Mouse (Mus musculus): Measurements from ENCODE around the gene Bbc3. TPM values are rescaled to one million over a fixed set of nuclear protein-coding genes. Genes with fewer than 3 reads are reported as not detected.
A peak's percentile ranks its signal among the peaks of the same experiment; 100 is the strongest.

The Bbc3 gene
- polyA plus RNA-seq, 1 experiment from 2014 or later, result 10.3 TPM

- Histone ChIP-seq H3K27ac (no peak overlapping the region), H3K27me3 (no peaks in the 10 kb centered on the region), H3K4me1 (peaks cover 27% of the 10 kb centered on the region), H3K9me3 (no peaks in the 10 kb centered on the region), H3K36me3 (peaks cover 46% of the 10 kb centered on the region), H3K4me2 (no peak overlapping the region), H3K9ac (no peak overlapping the region), H3K4me3 (no peak overlapping the region)
- no peak for ATAC-seq (ENCODE audit: borderline replicate concordance, extremely low read depth, low FRiP score, low TSS enrichment)
- WGBS, result 80% methylated on average over 10 of the region's 10 CpGs
These were observed 33.0 kb upstream of the Bbc3 start for GRCm38 (mm10) chr7:16274922-16275890.

GRCm38 (mm10) chr7:16280721-16281120 lies 27.5 kb upstream of the Bbc3 start:
- Histone ChIP-seq H3K9me3 (no peaks in the 10 kb centered on the region), H3K27ac (no peak overlapping the region), H3K4me3 (no peak overlapping the region), H3K4me2 (no peak overlapping the region), H3K9ac (no peak overlapping the region), H3K36me3 (peaks cover 77% of the 10 kb centered on the region), H3K27me3 (no peaks in the 10 kb centered on the region), H3K4me1 (peaks cover 12% of the 10 kb centered on the region; the same call in 1 of the 2 replicates)
- no peak for ATAC-seq (ENCODE audit: borderline replicate concordance, extremely low read depth, low FRiP score, low TSS enrichment)
- WGBS, result 84% methylated on average over 11 of the region's 11 CpGs

GRCm38 (mm10) chr7:16282334-16282733 lies 25.9 kb upstream of the Bbc3 start:
- H3K9ac ChIP-seq, result no peak overlapping the region
- H3K4me3 ChIP-seq, result no peak overlapping the region
- no peak overlapping the region for H3K4me2 ChIP-seq
- no peak overlapping the region for H3K27ac ChIP-seq
- no peaks in the 10 kb centered on the region for H3K9me3 ChIP-seq
- WGBS, result 90% methylated on average over 13 of the region's 13 CpGs
- H3K36me3 ChIP-seq, result peaks cover 61% of the 10 kb centered on the region
- no peaks in the 10 kb centered on the region for H3K27me3 ChIP-seq
- no peak for ATAC-seq (ENCODE audit: borderline replicate concordance, extremely low read depth, low FRiP score, low TSS enrichment)
- H3K4me1 ChIP-seq, result peaks cover 13% of the 10 kb centered on the region; the same call in 1 of the 2 replicates

- 91% methylated on average over 8 of the region's 8 CpGs for WGBS
- Histone ChIP-seq H3K4me2 (no peak overlapping the region), H3K27ac (no peak overlapping the region), H3K4me3 (no peak overlapping the region), H3K36me3 (peaks cover 48% of the 10 kb centered on the region), H3K9me3 (no peaks in the 10 kb centered on the region), H3K4me1 (peaks cover 13% of the 10 kb centered on the region; the same call in 1 of the 2 replicates), H3K9ac (no peak overlapping the region), H3K27me3 (no peaks in the 10 kb centered on the region)
- ATAC-seq (ENCODE audit: borderline replicate concordance, extremely low read depth, low FRiP score, low TSS enrichment), result no peak
These were observed 24.2 kb upstream of the Bbc3 start for GRCm38 (mm10) chr7:16284001-16284400.

- H3K4me2 ChIP-seq, result peak overlapping the region; percentile 72
- no peaks in the 10 kb centered on the region for H3K9me3 ChIP-seq
- ATAC-seq (ENCODE audit: borderline replicate concordance, extremely low read depth, low FRiP score, low TSS enrichment), result no peak
- H3K36me3 ChIP-seq, result peaks cover 42% of the 10 kb centered on the region
- H3K4me1 ChIP-seq, result peaks cover 13% of the 10 kb centered on the region; the same call in 1 of the 2 replicates
- 44% methylated on average over 9 of the region's 9 CpGs for WGBS
- peak overlapping the region; percentile 76 for H3K4me3 ChIP-seq
- H3K9ac ChIP-seq, result no peak overlapping the region; the same call in 1 of the 2 replicates
- H3K27ac ChIP-seq, result peak overlapping the region; percentile 99
- H3K27me3 ChIP-seq, result no peaks in the 10 kb centered on the region
These were observed 23.3 kb upstream of the Bbc3 start for GRCm38 (mm10) chr7:16284904-16285303.

GRCm38 (mm10) chr7:16285450-16286025 lies 22.7 kb upstream of the Bbc3 start:
- H3K9ac ChIP-seq, result peak overlapping the region; percentile 36
- 2% methylated on average over 14 of the region's 14 CpGs for WGBS
- peak overlapping the region; percentile 72 for H3K4me2 ChIP-seq
- peak overlapping the region; percentile 99 for H3K27ac ChIP-seq
- peak overlapping the region; percentile 76 for H3K4me3 ChIP-seq
- H3K27me3 ChIP-seq, result no peaks in the 10 kb centered on the region
- H3K9me3 ChIP-seq, result no peaks in the 10 kb centered on the region
- peaks cover 13% of the 10 kb centered on the region; the same call in 1 of the 2 replicates for H3K4me1 ChIP-seq
- peaks cover 36% of the 10 kb centered on the region for H3K36me3 ChIP-seq
- peak; percentile 78 for ATAC-seq (ENCODE audit: borderline replicate concordance, extremely low read depth, low FRiP score, low TSS enrichment)

- no peaks in the 10 kb centered on the region for H3K9me3 ChIP-seq
- H3K9ac ChIP-seq, result peak within 1 kb of the TSS; percentile 73
- peak; percentile 89 for ATAC-seq (ENCODE audit: borderline replicate concordance, extremely low read depth, low FRiP score, low TSS enrichment)
- H3K27me3 ChIP-seq, result no peaks in the 10 kb centered on the region
- H3K4me3 ChIP-seq, result peak within 1 kb of the TSS; percentile 76
- peaks cover 13% of the 10 kb centered on the region; the same call in 1 of the 2 replicates for H3K4me1 ChIP-seq
- under 1% methylated on average over 67 of the region's 70 CpGs for WGBS
- H3K27ac ChIP-seq, result peak within 1 kb of the TSS; percentile 99
- H3K36me3 ChIP-seq, result peaks cover 29% of the 10 kb centered on the region
- peak within 1 kb of the TSS; percentile 72 for H3K4me2 ChIP-seq
These were observed 21.9 kb upstream of the Bbc3 start, which contains the start of gene Ccdc9 for GRCm38 (mm10) chr7:16286026-16286961. Ccdc9 (minus strand) TSS chr7:16286795.

GRCm38 (mm10) chr7:16287016-16287415 lies 21.2 kb upstream of the Bbc3 start:
- Histone ChIP-seq H3K27ac (peak overlapping the region; percentile 99), H3K4me1 (peaks cover 13% of the 10 kb centered on the region; the same call in 1 of the 2 replicates), H3K9me3 (no peaks in the 10 kb centered on the region), H3K27me3 (no peaks in the 10 kb centered on the region), H3K9ac (peak overlapping the region; percentile 73), H3K4me2 (peak overlapping the region; percentile 72), H3K4me3 (peak overlapping the region; percentile 76), H3K36me3 (peaks cover 22% of the 10 kb centered on the region)
- no peak for ATAC-seq (ENCODE audit: borderline replicate concordance, extremely low read depth, low FRiP score, low TSS enrichment)
- 73% methylated on average over 2 of the region's 2 CpGs for WGBS

GRCm38 (mm10) chr7:16287791-16288190 lies 20.4 kb upstream of the Bbc3 start:
- Histone ChIP-seq H3K4me1 (peaks cover 13% of the 10 kb centered on the region; the same call in 1 of the 2 replicates), H3K4me2 (no peak overlapping the region), H3K27me3 (no peaks in the 10 kb centered on the region), H3K9me3 (no peaks in the 10 kb centered on the region), H3K9ac (no peak overlapping the region), H3K27ac (no peak overlapping the region), H3K36me3 (peaks cover 14% of the 10 kb centered on the region), H3K4me3 (no peak overlapping the region)
- 63% methylated on average over 1 of the region's 1 CpGs for WGBS
- no peak for ATAC-seq (ENCODE audit: borderline replicate concordance, extremely low read depth, low FRiP score, low TSS enrichment)

- Histone ChIP-seq H3K4me2 (peak overlapping the region; percentile 96), H3K36me3 (no peaks in the 10 kb centered on the region), H3K4me1 (peaks cover 22% of the 10 kb centered on the region), H3K9ac (no peak overlapping the region), H3K9me3 (no peaks in the 10 kb centered on the region), H3K27me3 (no peaks in the 10 kb centered on the region), H3K27ac (peak overlapping the region; percentile 93; the same call in 1 of the 2 replicates), H3K4me3 (peak overlapping the region; percentile 42)
- ATAC-seq (ENCODE audit: borderline replicate concordance, extremely low read depth, low FRiP score, low TSS enrichment), result no peak
- 19% methylated on average over 4 of the region's 4 CpGs for WGBS
These were observed 13.8 kb upstream of the Bbc3 start for GRCm38 (mm10) chr7:16294346-16294745.

GRCm38 (mm10) chr7:16294837-16295236 lies 13.4 kb upstream of the Bbc3 start:
- H3K27me3 ChIP-seq, result no peaks in the 10 kb centered on the region
- peak overlapping the region; percentile 93 for H3K27ac ChIP-seq
- H3K4me2 ChIP-seq, result peak overlapping the region; percentile 96
- peak; percentile 89 for ATAC-seq (ENCODE audit: borderline replicate concordance, extremely low read depth, low FRiP score, low TSS enrichment)
- H3K4me3 ChIP-seq, result peak overlapping the region; percentile 42
- no peaks in the 10 kb centered on the region for H3K9me3 ChIP-seq
- no peaks in the 10 kb centered on the region for H3K36me3 ChIP-seq
- peaks cover 27% of the 10 kb centered on the region for H3K4me1 ChIP-seq
- peak overlapping the region; percentile 47 for H3K9ac ChIP-seq
- WGBS, result under 1% methylated on average over 23 of the region's 23 CpGs

All from lung, embryonic 15.5 days (tissue).